Mouse (Mus musculus) R1 (cell line): ENCODE measurements around the gene Rpn1.

Experiments used
- DNase-seq: peaks from one replicate; pipeline ENCODE4 v3.0.0-alpha.2; 2018; ENCODE audit warnings: low read depth, low spot score

The Rpn1 gene

GRCm38 (mm10) chr6:88084278-88085151, at the start of gene Rpn1:
Gene Rpn1 (plus strand): TSS chr6:88084482.
- peak; percentile 94 for DNase-seq

- peak; percentile 50 for DNase-seq
Observed at GRCm38 (mm10) chr6:88037471-88038045, 46.7 kb upstream of the Rpn1 start.

GRCm38 (mm10) chr6:88039426-88039825, 44.9 kb upstream of the Rpn1 start:
- no peak for DNase-seq

GRCm38 (mm10) chr6:88041221-88041620, 43.1 kb upstream of the Rpn1 start:
- no peak for DNase-seq

GRCm38 (mm10) chr6:88042336-88042735, 41.9 kb upstream of the Rpn1 start:
- no peak for DNase-seq

GRCm38 (mm10) chr6:88044234-88044576, 40.1 kb upstream of the Rpn1 start:
- no peak for DNase-seq

- DNase-seq, result peak; percentile 98
Observed at GRCm38 (mm10) chr6:88044577-88045405, 39.5 kb upstream of the Rpn1 start, which contains the start of gene Rab7. Gene Rab7 (minus strand): TSS chr6:88045270.

GRCm38 (mm10) chr6:88045406-88045766, 38.9 kb upstream of the Rpn1 start:
- no peak for DNase-seq

GRCm38 (mm10) chr6:88047853-88048252, 36.4 kb upstream of the Rpn1 start:
- no peak for DNase-seq

GRCm38 (mm10) chr6:88049008-88049407, 35.3 kb upstream of the Rpn1 start:
- no peak for DNase-seq

- no peak for DNase-seq
Observed at GRCm38 (mm10) chr6:88051206-88051605, 33.1 kb upstream of the Rpn1 start.

GRCm38 (mm10) chr6:88053228-88054080, 30.8 kb upstream of the Rpn1 start:
- DNase-seq, result no peak

GRCm38 (mm10) chr6:88054081-88054835, 30.0 kb upstream of the Rpn1 start:
- DNase-seq, result no peak

- no peak for DNase-seq
Observed at GRCm38 (mm10) chr6:88055663-88056062, 28.6 kb upstream of the Rpn1 start.

GRCm38 (mm10) chr6:88056866-88057265, 27.4 kb upstream of the Rpn1 start:
- DNase-seq, result no peak

- peak; percentile 91 for DNase-seq
Observed at GRCm38 (mm10) chr6:88059903-88060302, 24.4 kb upstream of the Rpn1 start.

- no peak for DNase-seq
Observed at GRCm38 (mm10) chr6:88060602-88061001, 23.7 kb upstream of the Rpn1 start.

- peak; percentile 74 for DNase-seq
Observed at GRCm38 (mm10) chr6:88061406-88061805, 22.9 kb upstream of the Rpn1 start.

GRCm38 (mm10) chr6:88062398-88062797, 21.9 kb upstream of the Rpn1 start:
- no peak for DNase-seq

- no peak for DNase-seq
Observed at GRCm38 (mm10) chr6:88064072-88064642, 20.1 kb upstream of the Rpn1 start.
